Mouse (Mus musculus) central nervous system, embryonic 11.5 days (tissue): ENCODE results near the gene 2310057N15Rik. TPM values are rescaled to one million over a fixed set of nuclear protein-coding genes. Genes with fewer than 3 reads are reported as not detected.

Experiments used
- polyA plus RNA-seq: library from polyadenylated mRNA; depleted of rRNA; stranded (reverse); fragments of >200 nt; gene quantifications from 2 replicates; pipeline ENCODE4 v1.2.3, GENCODE M21; 2012; rRNA removed

Gene 2310057N15Rik
- polyA plus RNA-seq: not detected in 2 replicates

DNA sequence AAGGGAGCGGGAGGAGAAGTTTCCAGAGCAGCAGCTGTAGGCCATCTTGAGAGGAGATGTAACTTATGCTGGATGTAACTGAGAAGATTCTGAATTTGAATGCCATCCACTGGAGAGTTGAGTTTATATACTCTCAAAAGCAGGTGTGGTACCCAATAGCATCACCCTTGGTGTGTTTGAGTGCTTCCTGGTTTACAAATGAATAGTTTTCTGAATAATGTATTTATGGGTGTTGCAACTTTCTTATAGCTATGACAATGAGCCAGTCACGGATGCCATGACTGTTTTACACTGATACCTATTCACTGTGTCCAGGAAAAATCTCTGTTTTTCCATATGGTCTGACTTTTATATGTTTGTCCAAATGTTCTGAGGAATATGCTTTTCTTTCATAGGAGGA, at the start of gene 2310057N15Rik:
Gene 2310057N15Rik, minus strand, starts transcription at position 101 of the 400 bp plus-strand sequence.

DNA sequence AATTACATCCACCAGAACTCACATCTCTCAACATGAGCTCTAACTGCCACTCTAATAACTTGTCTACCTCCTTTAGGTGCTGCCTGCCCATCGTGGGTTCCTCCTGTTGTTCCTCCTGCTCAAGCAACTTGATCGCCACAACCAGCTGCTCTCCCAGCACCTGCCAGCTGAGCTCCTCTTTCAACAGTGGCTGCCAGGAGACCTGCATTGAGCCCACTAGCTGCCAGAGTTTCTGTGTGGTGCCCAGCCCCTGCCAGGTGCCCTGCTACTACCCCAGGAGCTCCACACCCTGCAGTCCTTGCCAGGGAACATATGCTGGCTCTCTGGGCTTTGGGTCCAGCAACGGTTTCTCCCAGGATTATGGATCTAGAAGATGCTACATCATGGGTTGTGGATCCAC, 46.1 kb upstream of the 2310057N15Rik start, which contains the start of gene Krtap15:
Gene Krtap15, plus strand, starts transcription at position 150 of the 400 bp plus-strand sequence.

DNA sequence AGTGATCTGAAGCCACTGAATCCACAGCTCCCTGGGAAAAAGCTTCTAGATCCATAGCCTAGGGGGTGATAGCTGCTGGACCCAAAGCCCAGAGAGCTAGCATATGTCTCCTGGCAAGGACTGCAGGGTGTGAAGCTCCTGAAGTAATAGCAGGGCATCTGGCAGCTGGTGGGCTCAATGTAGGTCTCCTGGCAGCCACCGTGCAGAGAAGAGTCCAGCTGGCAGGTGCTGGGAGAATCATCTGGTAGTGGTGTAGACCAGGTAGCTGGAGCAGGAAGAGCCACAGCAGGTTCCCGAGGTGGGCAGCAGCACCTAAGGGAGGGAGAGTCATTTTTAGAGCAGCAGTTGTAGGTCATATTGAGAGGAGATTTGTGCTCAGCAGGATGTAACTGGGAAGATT, 37.8 kb upstream of the 2310057N15Rik start, which contains the start of gene Gm20741:
Gene Gm20741, minus strand, starts transcription at position 394 of the 400 bp plus-strand sequence.

DNA sequence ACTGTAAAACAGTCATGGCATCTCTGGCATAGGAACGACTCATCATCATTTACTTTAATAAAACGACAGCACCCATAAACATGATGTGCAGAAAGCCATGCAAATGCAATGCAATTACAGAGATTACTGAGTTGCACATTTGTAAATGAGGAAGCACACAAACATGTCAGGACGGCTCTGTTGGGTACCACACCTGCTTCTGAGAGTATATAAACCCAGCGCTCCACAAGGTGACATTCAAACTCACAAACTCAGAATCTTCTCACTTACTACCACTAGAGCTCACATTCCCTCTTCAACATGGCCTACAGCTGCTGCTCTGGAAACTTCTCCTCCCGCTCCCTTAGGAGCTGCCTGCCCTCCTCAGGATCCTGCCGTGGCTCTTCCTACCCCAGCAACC, 3.6 kb upstream of the 2310057N15Rik start, which contains the start of gene Gm5965:
Gene Gm5965, plus strand, starts transcription at position 301 of the 400 bp plus-strand sequence.

DNA sequence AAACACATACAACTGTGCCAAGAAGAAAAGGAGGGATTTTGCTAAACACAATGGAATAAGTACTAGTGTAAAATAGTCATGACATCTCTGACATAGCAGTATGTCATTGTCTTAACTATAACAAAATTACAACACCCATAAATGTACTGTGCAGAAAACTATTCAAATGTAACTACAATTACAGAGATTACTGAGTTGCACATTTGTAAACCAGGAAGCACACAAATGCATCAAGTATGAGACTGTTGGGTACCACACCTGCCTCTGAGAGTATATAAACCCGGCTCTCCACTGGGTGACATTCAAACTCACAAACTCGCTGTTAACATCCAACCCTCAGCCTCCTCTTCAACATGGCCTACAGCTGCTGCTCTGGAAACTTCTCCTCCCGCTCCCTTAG, 15.5 kb downstream of the 2310057N15Rik start, which contains the start of gene 2310034C09Rik:
Gene 2310034C09Rik, plus strand, starts transcription at position 301 of the 400 bp plus-strand sequence.

DNA sequence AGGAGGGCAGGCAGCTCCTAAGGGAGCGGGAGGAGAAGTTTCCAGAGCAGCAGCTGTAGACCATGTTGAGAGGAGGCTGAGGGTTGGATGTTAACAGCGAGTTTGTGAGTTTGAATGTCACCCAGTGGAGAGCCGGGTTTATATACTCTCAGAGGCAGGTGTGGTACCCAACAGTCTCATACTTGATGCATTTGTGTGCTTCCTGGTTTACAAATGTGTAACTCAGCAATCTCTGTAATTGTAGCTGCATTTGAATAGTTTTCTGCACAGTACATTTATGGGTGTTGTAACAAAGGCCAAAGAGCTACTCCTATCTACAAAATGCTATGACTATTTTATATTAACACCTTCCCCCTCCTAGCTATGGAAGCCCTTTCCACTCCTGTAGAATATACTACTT, 22.5 kb downstream of the 2310057N15Rik start, which contains the start of gene Krtap13:
Gene Krtap13, minus strand, starts transcription at position 101 of the 400 bp plus-strand sequence.

DNA sequence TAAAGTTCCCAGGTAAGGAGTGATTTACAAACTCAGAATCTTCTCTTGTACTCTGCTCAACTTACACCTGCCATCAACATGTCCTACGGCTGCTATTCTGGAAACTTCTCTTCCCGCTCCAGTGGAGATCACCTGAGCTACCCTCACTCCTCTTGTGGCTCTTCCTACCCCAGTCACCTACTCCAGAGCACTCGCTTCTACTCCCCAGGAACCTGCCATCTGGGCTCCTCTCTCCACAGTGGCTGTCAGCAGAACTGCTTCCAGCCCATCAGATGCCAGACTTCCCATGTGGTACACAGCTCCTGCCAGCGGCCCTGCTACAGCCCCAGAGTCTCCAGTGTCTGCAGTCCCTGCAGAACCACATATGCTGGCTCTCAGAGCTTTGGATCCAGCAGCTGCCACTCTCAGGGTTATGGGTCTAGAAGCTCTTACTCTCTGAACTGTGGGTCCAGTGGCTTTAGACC, 45.2 kb downstream of the 2310057N15Rik start, which contains the start of gene Krtap13-1:
Gene Krtap13-1, plus strand, starts transcription at position 51 of the 464 bp plus-strand sequence.

Other genes starting within 250 kb of the 2310057N15Rik start
- 0.12 and 0.83 TPM in 2 replicates for gene Cldn8, start 211.0 kb downstream of the 2310057N15Rik start, polyA plus RNA-seq
- not detected in 2 replicates for gene Krtap24-1, start 161.9 kb downstream of the 2310057N15Rik start, polyA plus RNA-seq
- gene 2310079G19Rik, start 146.5 kb downstream of the 2310057N15Rik start, polyA plus RNA-seq: not detected in 2 replicates
- not detected in 2 replicates for gene Krtap26-1, start 126.4 kb downstream of the 2310057N15Rik start, polyA plus RNA-seq
- gene Krtap27-1, start 102.5 kb downstream of the 2310057N15Rik start, polyA plus RNA-seq: not detected in 2 replicates
- gene 2310061N02Rik, start 66.2 kb downstream of the 2310057N15Rik start, polyA plus RNA-seq: not detected in 2 replicates
- gene Krtap13-1, start 45.3 kb downstream of the 2310057N15Rik start, polyA plus RNA-seq: not detected in 2 replicates
- not detected in 2 replicates for gene Krtap13, start 22.6 kb downstream of the 2310057N15Rik start, polyA plus RNA-seq
- not detected in 2 replicates for gene 2310034C09Rik, start 15.4 kb downstream of the 2310057N15Rik start, polyA plus RNA-seq
- gene Gm5965, start 3.7 kb upstream of the 2310057N15Rik start, polyA plus RNA-seq: not detected in 2 replicates
- gene Gm20741, start 38.0 kb upstream of the 2310057N15Rik start, polyA plus RNA-seq: not detected in 2 replicates
- gene Krtap15, start 46.0 kb upstream of the 2310057N15Rik start, polyA plus RNA-seq: not detected in 2 replicates
- not detected in 2 replicates for gene Krtap14, start 51.9 kb upstream of the 2310057N15Rik start, polyA plus RNA-seq
- not detected in 2 replicates for gene Krtap19-1, start 95.2 kb upstream of the 2310057N15Rik start, polyA plus RNA-seq
- gene Krtap19-2, start 100.1 kb upstream of the 2310057N15Rik start, polyA plus RNA-seq: not detected in 2 replicates
- gene Krtap19-3, start 103.8 kb upstream of the 2310057N15Rik start, polyA plus RNA-seq: not detected in 2 replicates
- gene Krtap19-4, start 110.9 kb upstream of the 2310057N15Rik start, polyA plus RNA-seq: not detected in 2 replicates
- not detected in 2 replicates for gene Krtap19-5, start 122.3 kb upstream of the 2310057N15Rik start, polyA plus RNA-seq
- not detected in 2 replicates for gene Krtap19-9b, start 158.1 kb upstream of the 2310057N15Rik start, polyA plus RNA-seq
- gene Krtap16-3, start 188.7 kb upstream of the 2310057N15Rik start, polyA plus RNA-seq: not detected in 2 replicates
- gene Krtap22-2, start 236.6 kb upstream of the 2310057N15Rik start, polyA plus RNA-seq: not detected in 2 replicates
- not detected in 2 replicates for gene Gm10229, start 241.1 kb upstream of the 2310057N15Rik start, polyA plus RNA-seq